Mouse (Mus musculus): ENCODE data around the gene Lenep. TPM values are rescaled to one million over a fixed set of nuclear protein-coding genes. Genes with fewer than 3 reads are reported as not detected.

The Lenep gene
- total RNA-seq, 2 experiments from 2014 or later: 3.0 TPM; not detected in 1

- no peak for DNase-seq (ENCODE audit: low spot score in 2 of 2)
Observed at GRCm38 (mm10) chr3:89381233-89381632, 21.4 kb downstream of the Lenep start.

GRCm38 (mm10) chr3:89380711-89381110, 21.9 kb downstream of the Lenep start:
- no peak for DNase-seq (ENCODE audit: low spot score in 2 of 2)
- intact Hi-C loops (cut with DNase I): no loop called here

More at GRCm38 (mm10) chr3:89381233-89381632, 21.4 kb downstream of the Lenep start:
- intact Hi-C loops (cut with DNase I): no loop called here

GRCm38 (mm10) chr3:89380291-89380690, 22.3 kb downstream of the Lenep start:
- DNase-seq (ENCODE audit: low spot score in 2 of 2): no peak
- intact Hi-C loops (cut with DNase I): no loop called here

- no peak for DNase-seq (ENCODE audit: low spot score in 2 of 2)
- intact Hi-C loops (cut with DNase I): loop anchor here (5.0 kb wide), 1 partner anchor 108 kb away; no protein-coding TSS in a partner anchor
Observed at GRCm38 (mm10) chr3:89379388-89380131, 23.0 kb downstream of the Lenep start.

GRCm38 (mm10) chr3:89378394-89379067, 24.1 kb downstream of the Lenep start:
- intact Hi-C loops (cut with DNase I): loop anchor here (5.0 kb wide), 1 partner anchor 109 kb away; no protein-coding TSS in a partner anchor
- DNase-seq (ENCODE audit: low spot score in 2 of 2): peak; percentile 60 to 70

- intact Hi-C loops (cut with DNase I): loop anchor here (5.0 kb wide), 1 partner anchor 109 kb away; no protein-coding TSS in a partner anchor
- no peak for DNase-seq (ENCODE audit: low spot score in 2 of 2)
Observed at GRCm38 (mm10) chr3:89377831-89378230, 24.8 kb downstream of the Lenep start.

- intact Hi-C loops (cut with DNase I): no loop called here
Observed at GRCm38 (mm10) chr3:89373581-89374231, 28.9 kb downstream of the Lenep start.

GRCm38 (mm10) chr3:89367338-89367737, 35.3 kb downstream of the Lenep start:
- intact Hi-C loops (cut with DNase I): no loop called here
- DNase-seq (ENCODE audit: low spot score in 2 of 2): no peak

More at GRCm38 (mm10) chr3:89373581-89374231, 28.9 kb downstream of the Lenep start:
- no peak for DNase-seq (ENCODE audit: low spot score in 2 of 2)

GRCm38 (mm10) chr3:89365486-89366414, 36.8 kb downstream of the Lenep start:
- DNase-seq (ENCODE audit: low spot score in 2 of 2): no peak

GRCm38 (mm10) chr3:89365153-89365485, 37.5 kb downstream of the Lenep start, which contains the start of gene Dcst1:
Gene Dcst1, minus strand, starts transcription at chr3:89365253.
- DNase-seq (ENCODE audit: low spot score in 2 of 2): no peak
- intact Hi-C loops (cut with DNase I): no loop called here

More at GRCm38 (mm10) chr3:89365486-89366414, 36.8 kb downstream of the Lenep start:
- intact Hi-C loops (cut with DNase I): no loop called here

- intact Hi-C loops (cut with DNase I): no loop called here
Observed at GRCm38 (mm10) chr3:89364631-89365030, 38.0 kb downstream of the Lenep start.

GRCm38 (mm10) chr3:89361675-89362074, 40.9 kb downstream of the Lenep start, which contains the start of gene Dcst2:
Gene Dcst2, plus strand, starts transcription at chr3:89361975.
- intact Hi-C loops (cut with DNase I): no loop called here
- no peak for DNase-seq (ENCODE audit: low spot score in 2 of 2)

More at GRCm38 (mm10) chr3:89364631-89365030, 38.0 kb downstream of the Lenep start:
- no peak for DNase-seq (ENCODE audit: low spot score in 2 of 2)

GRCm38 (mm10) chr3:89360237-89360636, 42.4 kb downstream of the Lenep start:
- DNase-seq (ENCODE audit: low spot score in 2 of 2): no peak
- intact Hi-C loops (cut with DNase I): no loop called here

GRCm38 (mm10) chr3:89359630-89360029, 43.0 kb downstream of the Lenep start:
- intact Hi-C loops (cut with DNase I): no loop called here
- DNase-seq (ENCODE audit: low spot score in 2 of 2): no peak

- intact Hi-C loops (cut with DNase I): no loop called here
Observed at GRCm38 (mm10) chr3:89356029-89356428, 46.6 kb downstream of the Lenep start.

GRCm38 (mm10) chr3:89355512-89355902, 47.1 kb downstream of the Lenep start:
- intact Hi-C loops (cut with DNase I): loop anchor here (2.0 kb wide), 1 partner anchor 39 kb away; no protein-coding TSS in a partner anchor
- no peak for DNase-seq (ENCODE audit: low spot score in 2 of 2)

More at GRCm38 (mm10) chr3:89356029-89356428, 46.6 kb downstream of the Lenep start:
- DNase-seq (ENCODE audit: low spot score in 2 of 2): no peak

GRCm38 (mm10) chr3:89354816-89355511, 47.6 kb downstream of the Lenep start:
- DNase-seq (ENCODE audit: low spot score in 2 of 2): peak; percentile 83 to 92
- intact Hi-C loops (cut with DNase I): loop anchor here (2.0 kb wide), 1 partner anchor 38 kb away; no protein-coding TSS in a partner anchor

- intact Hi-C loops (cut with DNase I): no loop called here
- no peak for DNase-seq (ENCODE audit: low spot score in 2 of 2)
Observed at GRCm38 (mm10) chr3:89351271-89351670, 51.3 kb downstream of the Lenep start.

All from left cerebral cortex, postnatal 25 days (tissue).